Mouse (Mus musculus) adrenal gland, postnatal 36 days (tissue): Measurements from ENCODE around the gene Pheta1. TPM values are rescaled to one million over a fixed set of nuclear protein-coding genes. Genes with fewer than 3 reads are reported as not detected.
A peak's percentile ranks its signal among the peaks of the same experiment; 100 is the strongest.

Source experiments
- DNase-seq, 2 experiments: peaks; one replicate each; pipeline ENCODE4 v3.0.0; 2021; ENCODE audit warnings: mixed read lengths in 1 of 2
- microRNA-seq: library from miRNA; unstranded; fragments of <30 nt; microRNA quantifications from one replicate; pipeline ENCODE4 v1.2.0, GENCODE M21; 2021
- total RNA-seq, 2 experiments: library from RNA; stranded (reverse); gene quantifications; 2 replicates each; pipeline ENCODE4 v1.2.3; 2021

Pheta1 gene
- total RNA-seq, 2 experiments from 2014 or later: 5.5 to 7.0 TPM

- no peak for DNase-seq
Measured at GRCm38 (mm10) chr5:121889819-121890362, 41.1 kb downstream of the Pheta1 start.

GRCm38 (mm10) chr5:121890925-121891324, 42.1 kb downstream of the Pheta1 start:
- no peak for DNase-seq

DNA sequence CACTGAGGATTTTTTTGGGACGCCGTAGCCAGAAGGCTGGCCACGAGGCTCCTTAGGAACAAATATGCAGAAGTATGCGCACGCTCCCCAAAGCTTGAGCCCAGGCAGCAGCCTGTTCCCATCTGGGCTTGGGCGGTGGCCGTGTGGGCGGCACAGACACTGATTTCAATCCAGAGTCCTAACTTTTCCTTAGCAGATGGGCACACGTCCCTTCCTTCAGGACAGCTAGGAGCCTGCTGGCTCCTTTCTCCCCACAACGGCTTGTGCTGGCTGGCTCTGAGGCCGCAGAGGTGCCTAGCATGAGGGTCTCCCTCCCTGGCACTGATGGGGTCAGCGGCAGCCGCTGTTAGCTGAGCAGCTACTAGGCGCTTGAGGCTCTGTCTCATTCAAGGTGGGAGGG, 43.5 kb downstream of the Pheta1 start:
- DNase-seq: no peak

GRCm38 (mm10) chr5:121893581-121893980, 44.8 kb downstream of the Pheta1 start:
- no peak for DNase-seq

GRCm38 (mm10) chr5:121894647-121895046, 45.9 kb downstream of the Pheta1 start:
- no peak for DNase-seq

DNA sequence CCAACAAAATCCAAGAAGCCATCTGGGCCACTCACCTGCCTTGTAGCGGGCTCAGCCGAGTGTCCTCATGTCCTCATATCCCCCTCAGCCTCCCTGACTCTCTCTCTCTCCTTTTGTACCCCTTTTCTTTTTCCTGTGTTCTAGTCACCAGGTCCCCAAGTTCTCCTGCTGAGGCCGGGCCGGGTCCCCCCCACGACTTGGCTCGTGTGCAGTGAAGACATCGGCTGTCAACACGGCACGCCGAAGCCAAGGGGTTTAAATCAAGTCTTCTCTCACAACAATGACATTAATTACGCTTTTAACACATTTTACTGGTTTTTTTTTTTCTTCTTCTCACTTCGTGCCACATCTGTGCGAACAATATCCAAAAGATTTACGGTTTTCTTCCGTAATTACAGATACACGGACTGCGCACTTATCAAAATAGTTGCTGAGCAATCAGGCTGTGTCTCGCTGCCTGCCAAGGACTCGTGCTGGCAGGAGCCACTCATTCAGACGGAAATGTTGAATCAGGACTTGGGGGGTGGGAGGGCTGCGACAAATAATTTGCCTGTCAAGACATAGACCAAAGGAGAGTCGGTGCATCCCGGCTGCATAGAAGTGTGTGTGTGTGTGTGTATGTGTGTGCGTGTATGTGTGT, 46.5 kb downstream of the Pheta1 start:
- DNase-seq: peak; percentile 30 to 36

DNA sequence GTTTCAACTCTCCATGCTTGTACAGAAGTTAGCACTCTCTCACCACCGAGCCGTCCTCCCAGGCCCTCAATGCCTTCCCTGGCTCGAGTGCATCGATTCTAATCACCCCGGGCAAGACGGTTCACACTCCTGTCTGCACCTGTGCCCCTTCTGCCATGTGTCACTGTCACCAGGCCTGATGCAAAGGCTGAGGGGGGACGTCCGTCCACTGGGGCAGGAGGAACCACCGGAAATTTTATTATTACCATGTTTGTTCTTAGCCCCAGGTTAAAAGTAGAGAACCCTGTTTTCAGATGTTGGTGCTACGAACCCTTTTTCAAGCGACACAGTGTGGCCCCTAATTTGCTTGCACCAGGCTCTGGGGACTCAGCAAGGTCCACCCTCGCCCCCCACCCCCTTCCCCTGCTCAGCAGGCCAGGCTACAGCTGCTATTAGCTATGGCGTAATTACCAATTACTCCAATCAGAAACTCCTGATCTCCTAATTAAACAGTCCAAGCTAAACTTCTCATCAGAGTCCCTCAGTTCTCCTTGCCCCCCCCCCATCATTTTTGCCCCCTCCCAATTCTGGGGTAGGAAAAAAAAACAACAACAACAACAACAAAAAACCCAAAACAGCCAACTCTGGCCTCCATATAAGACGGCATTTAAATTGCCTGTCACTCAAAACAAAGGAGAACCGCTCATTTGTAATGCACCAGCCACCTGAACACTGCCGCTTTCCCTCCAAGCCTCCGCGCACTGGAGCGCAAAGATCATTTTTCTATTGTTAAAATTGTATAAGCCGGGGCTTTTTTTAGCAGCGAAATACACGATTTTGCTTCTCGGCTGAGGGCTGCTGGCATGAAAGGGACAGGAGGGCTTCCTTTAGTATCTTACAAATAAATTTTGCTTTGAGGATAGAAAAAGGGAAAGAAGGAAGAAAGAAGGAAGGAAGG, 54.3 kb downstream of the Pheta1 start:
- no peak for DNase-seq

Small RNA genes lying within 50 kb of the gene (microRNA-seq; reads per million reads assigned to microRNA genes)
- gene Mir7031: 2.0 reads per million

Other genes with a start within 250 kb of the Pheta1 start
- 10 to 100 TPM; 19.4 to 23.4 TPM for gene Acad12, start 230.0 kb upstream of the Pheta1 start, total RNA-seq
- gene Acad10, start 188.5 kb upstream of the Pheta1 start, total RNA-seq: 10 to 100 TPM; 18.2 to 25.6 TPM
- gene Brap, start 188.4 kb upstream of the Pheta1 start, total RNA-seq: 10 to 100 TPM; 51.4 to 52.2 TPM
- gene Atxn2, start 137.6 kb upstream of the Pheta1 start, total RNA-seq: 100 to 1,000 TPM; 158 to 166 TPM
- gene Sh2b3, start 11.3 kb upstream of the Pheta1 start, total RNA-seq: 10 to 100 TPM; 33.7 to 34.8 TPM
- 10 to 100 TPM; 18.6 to 20.9 TPM for gene Cux2, start 201.1 kb downstream of the Pheta1 start, total RNA-seq